ENCODE assay signal across 17 mouse cellular contexts in genomic region chr14:22864132-22864531, GRCm38 (mm10).
DNase-seq lines count a peak whose midpoint lies in the region; ATAC-seq lines count a peak whose summit lies in the region.
"Had no signal": no experiment of that assay in that cellular context is flagged by ENCODE, and none has a peak within 500 bp of the region (broad histone marks: within the 10 kb centered on the region; RNA-seq: fewer than 3 reads in every experiment).

No protein-coding gene starts in this region.

- no peak overlapping the region for H3K4me2 ChIP-seq in stomach, embryonic 14.5 days (replicated peaks; ENCODE audit: low read depth, low read length)
- H3K4me2 ChIP-seq: hindbrain, embryonic 13.5 days had no signal

- no peak overlapping the region for H3K9ac ChIP-seq in stomach, embryonic 14.5 days (replicated peaks; ENCODE audit: low read depth, low read length)
- H3K9ac ChIP-seq: hindbrain, embryonic 13.5 days had no signal

- ATAC-seq in stomach, embryonic 14.5 days (ENCODE audit: insufficient number of reproducible peaks, insufficient read depth, low FRiP score, low read depth), result peak; percentile 79; the same call in 1 of the 2 replicates
- ATAC-seq: CD4-positive, CD25-positive, alpha-beta regulatory T cell, adult 4 months; forebrain, embryonic 16.5 days had no signal

- peak; percentile 26 for DNase-seq in NIH3T3 (ENCODE audit: low read depth)
- peak; percentile 54 for DNase-seq in embryo, embryonic 11 days
- peak; percentile 52 for DNase-seq in hindlimb bud, embryonic 11.5 days (ENCODE audit: extremely low spot score, low read depth, low spot score)
- DNase-seq in forebrain, embryonic 10.5 days (ENCODE audit: extremely low spot score, low spot score), result no peak
- no peak for DNase-seq in spleen, adult 18-20 months
- DNase-seq in adrenal gland, postnatal 36 days, result no peak
- DNase-seq: heart, adult 2 months; lung, postnatal 14 days; right cerebral cortex, postnatal 14 days; thymus, adult 2 months had no signal

- no peaks in the 10 kb centered on the region for H3K36me3 ChIP-seq in stomach, embryonic 14.5 days (ENCODE audit: control insufficient read depth, insufficient read depth, low read length)
- H3K36me3 ChIP-seq in forebrain, embryonic 10.5 days (replicated peaks), result no peaks in the 10 kb centered on the region
- H3K36me3 ChIP-seq: hindbrain, embryonic 13.5 days; midbrain, embryonic 10.5 days had no signal

- no peaks in the 10 kb centered on the region for H3K9me3 ChIP-seq in stomach, embryonic 14.5 days (ENCODE audit: control insufficient read depth, low read depth, low read length)
- no peaks in the 10 kb centered on the region for H3K9me3 ChIP-seq in forebrain, embryonic 10.5 days
- H3K9me3 ChIP-seq: hindbrain, embryonic 13.5 days; midbrain, embryonic 10.5 days had no signal

- 0 out of 2 replicates have a peak, but pooled peaks cover 3% of the 10 kb centered on the region for H3K4me1 ChIP-seq in stomach, embryonic 14.5 days (ENCODE audit: control insufficient read depth, insufficient read depth, low read length)
- peaks cover 15% of the 10 kb centered on the region for H3K4me1 ChIP-seq in forebrain, embryonic 10.5 days

- WGBS in stomach, embryonic 14.5 days, result 23% methylated on average over 7 of the region's 7 CpGs
- WGBS in forebrain, embryonic 10.5 days, result 82% methylated on average over 7 of the region's 7 CpGs

- H3K4me3 ChIP-seq in stomach, embryonic 14.5 days (ENCODE audit: low read depth, low read length), result no peak overlapping the region
- H3K4me3 ChIP-seq in forebrain, embryonic 10.5 days, result no peak overlapping the region
- H3K4me3 ChIP-seq: heart, adult 2 months; hindbrain, embryonic 13.5 days; layer of hippocampus, adult 2 months; midbrain, embryonic 10.5 days had no signal

- no peaks in the 10 kb centered on the region for H3K27me3 ChIP-seq in stomach, embryonic 14.5 days (ENCODE audit: control insufficient read depth, insufficient read depth, low read length)
- no peaks in the 10 kb centered on the region for H3K27me3 ChIP-seq in forebrain, embryonic 10.5 days (ENCODE audit: poor library complexity, severe bottlenecking)
- H3K27me3 ChIP-seq: hindbrain, embryonic 13.5 days had no signal

- H3K27ac ChIP-seq in stomach, embryonic 14.5 days (ENCODE audit: low read length), result no peak overlapping the region
- no peak overlapping the region for H3K27ac ChIP-seq in forebrain, embryonic 10.5 days
- H3K27ac ChIP-seq: heart, adult 2 months; hindbrain, embryonic 13.5 days; kidney, postnatal 0 days; layer of hippocampus, adult 2 months; midbrain, embryonic 10.5 days had no signal

Comparison
In these comparisons a context has a peak if more than half of its experiments do, and no peak if none do; other contexts are left out.
1. DNase-seq: peak in NIH3T3 (single experiment), embryo, embryonic 11 days (single experiment) and hindlimb bud, embryonic 11.5 days (single experiment); none in forebrain, embryonic 10.5 days (single experiment), spleen, adult 18-20 months (0 of 2) and adrenal gland, postnatal 36 days (0 of 2).